Mouse (Mus musculus) cerebellum, adult 9-10 months (tissue): Measurements from ENCODE around the gene Ccdc106.
A peak's percentile ranks its signal among the peaks of the same experiment; 100 is the strongest.
"Not testable (repeated sequence)": the region's sequence is repeated elsewhere in the genome, so short reads cannot be mapped to it uniquely, and the experiment has no call there.

Experiments
- DNase-seq: peaks from one replicate; pipeline ENCODE4 v3.0.0; 2022

The Ccdc106 gene

DNA sequence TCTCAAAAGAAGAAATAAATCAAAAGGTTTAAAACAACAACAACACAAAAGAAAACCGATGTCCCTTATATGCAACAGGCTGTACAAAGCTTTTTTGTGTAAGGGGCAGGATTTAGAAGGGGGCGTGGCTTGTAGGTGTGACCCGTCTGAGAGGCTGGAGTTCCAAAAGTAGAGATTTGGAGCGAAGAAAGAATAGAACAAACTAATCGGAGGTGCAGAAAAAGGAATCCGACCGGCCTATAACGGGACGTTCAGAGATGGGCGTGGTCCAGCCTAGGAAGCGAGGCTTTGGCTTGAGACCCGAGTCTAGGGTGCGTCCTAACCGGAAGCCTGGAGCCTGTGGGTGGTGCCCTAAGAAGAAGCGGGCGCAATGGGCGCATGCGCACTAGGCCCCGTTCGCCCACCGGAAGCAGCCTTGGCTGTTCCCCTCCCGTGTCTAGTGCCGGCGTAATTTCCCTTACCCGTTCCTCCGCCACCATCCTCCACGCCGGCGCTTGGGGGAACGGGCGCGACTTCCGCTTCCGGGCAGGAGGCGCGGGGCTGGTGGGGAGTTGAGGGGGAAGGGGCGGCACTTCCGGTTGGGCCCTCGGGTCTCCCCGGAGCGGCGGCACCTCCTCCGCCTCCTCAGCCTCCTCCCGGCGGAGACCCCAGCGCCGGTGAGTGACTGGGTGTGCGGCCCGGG, at the start of gene Ccdc106, which contains the start of gene Zfp865:
Gene Ccdc106 (plus strand): TSS at position 554 of the 682 bp plus-strand sequence.
Gene Zfp865 (plus strand): TSS at position 377 of the 682 bp plus-strand sequence.
- DNase-seq, result peak; percentile 98

DNA sequence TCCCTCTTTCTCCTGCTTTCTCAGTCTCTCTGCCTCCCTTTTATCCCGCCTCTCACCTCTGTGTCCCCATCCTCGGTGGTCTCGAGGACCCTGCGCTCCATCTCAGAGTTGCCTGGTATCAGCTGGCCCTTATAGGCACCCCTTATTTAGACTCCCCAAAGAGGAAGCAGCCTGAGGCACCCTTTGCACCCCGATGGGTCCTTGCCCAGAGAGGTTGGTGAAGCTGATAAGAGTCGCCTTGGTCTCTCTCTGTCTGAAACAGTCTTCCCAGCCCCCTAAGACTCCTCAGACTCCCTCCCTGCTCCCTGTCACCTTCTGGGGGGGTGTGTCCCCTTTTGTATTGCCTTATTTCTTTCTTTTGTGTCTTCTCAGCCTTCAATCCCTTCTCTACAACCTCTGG, 49.3 kb upstream of the Ccdc106 start, which contains the start of gene Sbk3:
Gene Sbk3 (minus strand): TSS at position 101 of the 400 bp plus-strand sequence.
- no peak for DNase-seq

DNA sequence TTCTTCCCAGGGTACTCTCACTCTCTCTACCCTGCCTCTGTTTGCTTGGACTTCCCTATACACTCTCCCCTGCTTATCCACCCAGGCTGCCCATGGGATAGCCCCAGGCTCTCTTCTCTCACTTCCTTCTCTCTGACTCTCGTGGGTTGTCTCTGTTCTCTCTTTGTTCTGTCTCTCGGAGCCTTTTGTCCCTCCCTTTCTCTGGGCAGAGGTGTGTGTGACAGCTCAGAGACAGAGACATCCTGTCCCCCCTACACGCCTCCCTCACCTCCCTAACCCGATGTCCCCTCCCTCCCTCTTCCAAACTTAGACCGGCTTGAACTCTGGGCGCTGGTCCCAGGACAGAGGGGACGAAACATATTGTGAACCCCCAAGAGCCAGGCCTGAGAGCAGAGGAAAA, 48.6 kb upstream of the Ccdc106 start:
- no peak for DNase-seq

DNA sequence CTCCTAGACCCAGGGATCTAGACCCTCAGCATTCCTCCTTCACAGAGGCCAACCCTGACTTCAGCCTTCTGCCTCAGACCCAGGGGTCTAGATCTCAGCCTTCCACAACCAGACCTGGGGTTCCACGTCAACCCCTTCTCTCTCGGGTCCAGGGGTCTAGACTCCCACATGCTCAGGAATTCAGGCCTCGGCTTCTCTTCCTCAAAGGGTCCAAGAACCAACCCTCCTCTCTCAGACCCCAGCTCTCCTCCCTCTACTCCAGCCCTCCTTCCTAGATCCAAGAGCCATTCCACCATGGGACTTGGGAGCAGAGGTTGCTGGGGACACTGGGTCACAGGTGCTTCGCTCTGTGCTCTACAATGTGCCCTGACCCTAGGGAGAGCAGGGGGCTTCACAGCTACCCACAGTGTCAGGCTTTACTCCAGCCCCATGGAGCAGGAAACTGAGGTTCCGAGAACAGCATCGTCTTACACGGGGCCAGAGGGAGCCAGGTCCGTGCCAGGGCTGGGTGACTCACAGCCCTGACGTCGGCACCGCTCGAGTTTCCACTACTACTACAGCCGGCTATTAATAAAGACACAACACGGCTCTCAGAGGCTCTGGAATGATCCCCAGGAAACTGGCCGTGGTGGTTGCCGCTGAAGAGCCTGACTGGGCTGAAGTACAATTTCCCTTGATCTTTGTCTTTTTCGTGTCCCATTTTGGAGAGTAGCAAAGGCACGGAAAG, 47.9 kb upstream of the Ccdc106 start:
- no peak for DNase-seq

DNA sequence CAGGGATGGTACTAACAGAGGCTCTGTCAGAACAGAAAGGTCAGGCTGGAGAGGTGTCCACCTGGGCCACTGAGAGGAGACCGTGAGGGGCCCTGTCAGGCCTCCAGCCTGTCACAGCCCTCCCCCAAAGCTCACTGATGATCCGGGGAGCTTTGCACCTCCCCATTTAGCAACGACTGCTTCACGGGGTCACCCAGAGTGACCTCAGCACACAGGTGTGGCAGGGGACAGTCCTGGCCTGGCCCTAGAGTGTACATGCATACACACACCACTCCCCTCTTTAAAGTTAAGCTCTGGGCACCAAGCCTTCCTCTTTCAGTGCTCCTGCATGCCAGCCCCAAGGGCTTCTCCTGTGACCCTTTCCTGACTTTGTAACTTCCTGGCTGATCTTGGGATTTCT, 44.9 kb upstream of the Ccdc106 start:
- DNase-seq, result no peak

DNA sequence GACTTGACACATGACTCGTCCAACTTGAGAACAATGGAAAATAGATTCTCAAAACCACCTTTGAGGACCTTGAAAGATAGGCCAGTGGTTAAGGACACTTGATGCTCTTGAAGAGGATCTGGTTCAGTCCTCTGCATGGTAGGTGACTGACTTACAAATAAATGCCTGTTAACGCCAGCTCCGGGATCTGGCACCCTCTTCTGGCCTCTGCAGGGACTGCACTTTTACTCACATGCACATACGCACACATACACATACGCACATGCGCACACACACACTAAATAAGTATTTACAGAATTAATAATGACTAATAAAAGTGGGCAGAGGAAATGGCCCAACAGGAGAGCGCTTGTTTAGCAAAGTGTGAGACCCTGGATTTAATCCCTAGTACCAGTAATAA, 43.5 kb upstream of the Ccdc106 start:
- DNase-seq, result no peak

DNA sequence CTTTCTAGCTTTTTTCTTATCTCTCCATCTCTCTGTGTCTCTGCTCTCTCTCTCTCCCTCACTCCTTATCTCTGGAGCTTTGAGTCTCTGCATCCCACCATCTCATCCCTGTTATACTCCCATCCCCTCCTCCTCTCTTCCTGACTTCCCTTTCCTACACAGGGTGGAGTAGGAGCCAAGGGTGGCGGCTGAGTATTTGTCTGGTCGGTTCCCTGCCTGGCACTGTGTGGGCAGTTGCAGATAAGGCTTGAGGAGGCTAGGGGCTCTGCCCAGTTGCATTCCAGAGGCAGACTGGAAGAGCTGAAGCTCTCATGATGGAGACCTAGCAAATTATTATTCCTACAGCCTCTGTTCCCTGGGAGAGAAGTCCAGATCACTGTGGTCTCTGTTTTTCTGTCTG, 32.1 kb upstream of the Ccdc106 start:
- no peak for DNase-seq

DNA sequence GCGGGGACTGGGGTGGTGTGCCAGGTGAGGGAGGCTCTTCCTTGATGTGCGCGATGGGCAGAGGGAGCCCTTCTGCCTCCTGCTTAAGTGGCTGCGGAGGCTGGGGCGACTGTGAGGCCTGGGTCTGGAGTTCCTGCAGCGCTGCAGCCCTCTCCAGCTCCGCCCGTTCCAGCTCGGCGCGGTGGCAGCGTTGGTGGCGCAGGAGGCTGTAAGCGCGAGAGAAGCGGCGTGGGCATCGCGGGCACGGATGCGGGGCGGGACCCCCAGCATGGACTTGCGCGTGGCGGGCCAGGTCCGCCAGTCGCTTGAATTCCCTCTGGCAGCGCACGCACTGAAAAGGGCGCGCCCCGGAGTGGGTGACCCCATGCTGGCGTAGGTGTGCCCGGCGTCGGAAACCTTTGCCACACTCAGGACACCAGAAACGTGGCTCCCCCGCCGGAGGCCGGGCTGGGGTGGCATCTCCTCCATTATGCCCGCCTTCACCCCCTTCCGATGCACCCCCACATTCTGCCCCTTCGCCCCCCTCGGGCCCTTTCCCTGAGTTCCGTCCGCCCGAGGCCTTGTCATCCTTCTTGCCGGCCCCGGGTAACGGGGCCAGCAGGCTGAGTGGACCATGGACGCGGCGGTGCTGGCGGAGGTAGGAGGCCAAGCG, 26.9 kb upstream of the Ccdc106 start:
- no peak for DNase-seq

DNA sequence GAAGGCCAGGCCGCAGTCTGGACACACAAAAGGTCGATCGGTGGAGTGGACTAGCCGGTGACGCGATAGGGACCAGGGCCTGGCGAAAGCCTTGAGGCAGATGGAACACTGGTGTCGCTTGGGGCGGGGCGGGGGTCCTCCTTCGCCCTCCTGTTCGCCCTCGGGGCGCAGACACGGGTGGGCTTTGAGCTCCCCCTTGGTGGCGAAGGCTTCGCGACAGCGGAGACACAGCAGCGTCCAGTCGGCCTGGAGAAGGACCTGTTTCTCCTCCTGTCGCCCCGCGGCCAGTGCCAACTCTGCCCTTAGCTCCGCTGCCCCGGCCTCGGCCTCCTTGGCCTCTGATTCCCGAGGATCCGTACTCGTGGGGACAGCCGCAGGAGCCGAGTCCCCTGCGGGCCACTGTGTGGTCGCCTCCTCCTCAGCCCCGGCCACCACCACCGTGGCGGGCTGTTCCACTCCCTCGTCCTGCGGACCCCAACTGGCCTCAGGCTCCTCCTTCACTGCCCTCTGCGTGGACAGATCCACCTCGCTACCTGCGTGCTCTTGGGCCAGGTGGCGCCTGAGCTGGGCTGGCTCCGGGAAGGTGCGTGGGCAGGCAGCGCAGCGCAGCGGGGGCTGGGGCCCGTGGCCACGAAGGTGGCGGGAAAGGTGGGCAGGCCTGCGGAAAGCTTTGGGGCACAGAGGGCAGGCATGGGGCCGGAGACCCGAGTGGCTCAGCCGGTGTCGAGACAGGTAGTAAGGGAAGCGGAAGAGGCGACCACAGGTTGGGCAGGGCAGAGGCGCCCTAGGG, 26.2 kb upstream of the Ccdc106 start:
- no peak for DNase-seq

DNA sequence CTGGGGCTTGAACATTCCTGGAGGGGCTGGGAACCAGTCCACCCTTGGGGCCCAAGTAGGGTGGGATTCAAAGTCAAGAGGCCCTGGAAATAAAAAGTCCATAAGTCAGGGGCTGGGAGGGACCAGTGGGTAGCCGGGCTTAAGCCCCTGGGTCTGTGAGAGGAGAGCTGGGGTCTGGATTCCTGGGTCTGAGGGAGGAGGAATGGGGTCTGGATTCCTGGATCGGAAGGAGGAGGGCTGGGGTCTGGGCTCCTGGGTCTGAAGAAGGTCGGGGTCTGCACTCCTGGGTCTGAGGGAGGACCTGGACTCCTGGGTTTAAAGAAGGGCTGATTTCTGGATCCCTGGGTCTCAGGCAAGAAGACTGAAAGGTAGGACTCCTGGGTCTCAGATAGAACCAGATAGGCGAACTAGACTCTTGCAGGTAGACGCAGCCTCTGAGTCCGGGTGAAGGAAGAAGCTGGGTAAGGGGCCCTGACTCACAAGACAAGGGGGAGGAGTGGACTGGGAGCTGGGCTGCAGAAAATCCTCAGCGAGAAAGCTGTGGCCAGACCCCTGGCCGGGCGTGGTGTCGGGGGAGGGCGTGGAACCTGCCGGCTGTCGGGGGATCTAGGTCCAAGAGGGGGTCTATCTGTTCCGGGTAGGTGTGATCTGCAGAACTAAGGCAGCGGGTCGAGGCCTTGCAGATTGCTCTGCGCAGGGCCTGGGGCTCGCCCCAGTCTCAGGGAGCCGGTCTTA, 24.9 kb upstream of the Ccdc106 start:
- DNase-seq, result no peak

DNA sequence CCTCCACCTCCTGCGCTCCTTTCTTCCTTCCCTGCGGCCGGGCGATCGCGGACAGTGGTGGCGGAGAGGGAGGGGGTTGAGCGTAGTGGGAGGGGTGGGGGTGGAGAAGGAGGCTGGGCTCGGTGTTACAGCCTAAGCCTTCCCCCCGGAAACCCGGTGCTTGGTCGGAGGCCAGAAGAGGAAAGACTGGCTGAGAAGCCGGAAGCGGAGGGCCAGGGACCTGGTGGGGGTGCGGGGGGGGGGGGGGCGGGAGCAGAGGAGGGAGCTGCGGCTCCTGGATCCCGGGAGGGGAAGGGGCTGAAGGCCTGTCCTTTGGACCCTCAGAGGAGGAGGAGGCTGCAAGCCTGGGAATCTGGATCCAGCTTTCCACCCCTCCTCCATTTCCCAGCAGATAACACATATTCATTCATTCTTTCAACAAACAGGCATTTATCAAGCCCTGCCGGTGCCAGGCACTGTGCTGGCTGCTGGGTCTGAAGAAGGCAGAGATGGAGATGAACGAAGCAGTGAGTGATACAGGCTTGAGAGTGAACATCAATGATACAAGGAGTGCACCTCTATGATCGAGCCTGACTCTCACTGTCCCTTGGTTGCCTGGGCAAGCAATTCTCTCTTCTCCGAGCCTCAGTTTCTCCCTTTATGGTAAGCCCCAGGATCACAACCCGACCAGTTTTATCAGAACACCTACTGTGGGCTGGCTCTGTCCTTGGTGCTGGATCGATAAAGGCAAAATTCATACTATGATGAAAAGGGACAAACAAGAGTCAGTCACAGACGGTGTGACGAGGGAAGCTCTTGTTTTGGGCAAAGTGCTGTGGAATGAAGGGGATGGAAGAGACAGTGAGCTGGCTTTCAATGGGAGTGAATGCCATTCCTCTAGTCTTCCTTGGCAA, 24.1 kb upstream of the Ccdc106 start, which contains the start of gene Zfp579:
Gene Zfp579 (minus strand): TSS at position 156 of the 893 bp plus-strand sequence.
- peak; percentile 95 for DNase-seq

DNA sequence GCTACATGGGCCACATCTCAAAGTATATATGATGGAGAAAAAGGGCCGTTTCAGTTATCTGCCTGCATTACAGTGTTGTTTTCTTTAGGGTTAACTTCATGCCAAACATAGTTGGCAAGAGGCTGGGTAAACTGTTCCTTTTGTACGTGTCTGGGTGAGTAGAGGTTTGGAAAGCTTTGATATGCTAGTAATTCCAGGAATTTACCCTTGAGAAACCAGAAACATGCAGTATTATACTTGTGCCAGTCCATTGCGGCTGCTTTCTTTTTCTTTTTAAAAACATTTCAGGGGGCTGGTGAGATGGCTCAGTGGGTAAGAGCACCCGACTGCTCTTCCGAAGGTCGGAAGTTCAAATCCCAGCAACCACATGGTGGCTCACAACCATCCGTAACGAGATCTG, 23.4 kb upstream of the Ccdc106 start:
- DNase-seq, result no peak

DNA sequence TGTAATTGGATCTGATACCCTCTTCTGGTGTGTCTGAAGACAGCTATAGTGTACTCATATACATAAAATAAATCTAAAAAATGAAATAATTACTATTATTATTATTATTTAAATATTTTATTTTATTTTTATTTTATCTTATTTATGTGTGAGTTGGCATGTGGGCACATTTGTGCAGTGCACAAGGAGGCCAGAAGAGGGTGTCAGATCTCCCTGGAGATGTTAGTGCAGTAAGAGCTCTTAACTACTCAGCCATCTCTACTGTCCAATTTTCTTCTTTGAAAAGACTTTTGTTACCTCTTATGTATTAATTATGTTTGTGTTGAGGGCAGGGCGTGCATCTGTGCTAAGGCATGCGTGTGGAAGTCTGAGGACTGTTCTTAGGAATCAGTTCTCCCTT, 20.5 kb upstream of the Ccdc106 start:
- no peak for DNase-seq

DNA sequence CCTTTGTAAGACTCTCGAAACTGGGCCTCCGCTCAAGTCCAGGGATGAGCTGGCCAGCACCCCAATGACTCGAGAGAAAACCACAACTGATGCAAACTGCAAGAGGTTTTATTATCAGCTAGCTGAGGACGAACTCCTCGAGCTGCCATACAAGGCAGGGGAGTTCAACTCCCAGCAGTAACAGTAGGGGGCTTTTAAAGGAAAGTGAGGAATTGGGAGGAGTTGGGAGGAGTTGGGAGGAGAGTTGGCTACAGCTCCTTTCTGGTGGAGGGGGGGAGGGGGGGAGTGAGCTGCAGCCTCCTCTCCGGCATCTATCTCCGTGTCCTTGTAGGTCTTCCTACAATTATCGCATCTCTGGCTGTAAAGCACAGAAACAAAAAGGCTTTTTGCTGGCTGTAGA, 17.5 kb upstream of the Ccdc106 start:
- DNase-seq, result not testable (repeated sequence)

DNA sequence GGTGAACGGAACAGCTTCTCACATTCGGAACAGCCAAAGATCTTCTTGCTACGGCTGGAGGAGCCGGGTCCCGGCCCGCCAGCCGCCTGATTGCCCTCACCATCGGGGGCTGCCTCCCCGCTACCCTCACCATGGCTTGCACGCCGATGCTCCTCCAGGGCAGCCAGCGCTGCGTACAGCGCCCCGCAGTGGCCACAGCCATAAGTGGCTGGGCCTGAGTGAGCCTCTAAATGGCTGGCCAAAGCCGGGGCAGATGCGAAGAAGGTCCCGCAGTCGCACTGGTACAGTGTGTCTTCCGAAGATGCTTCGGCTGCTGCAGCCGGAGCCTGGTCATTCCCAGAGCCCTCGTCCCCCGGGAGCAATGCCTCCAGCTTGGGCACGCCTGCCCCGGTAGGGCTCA, 12.1 kb upstream of the Ccdc106 start:
- DNase-seq, result no peak

DNA sequence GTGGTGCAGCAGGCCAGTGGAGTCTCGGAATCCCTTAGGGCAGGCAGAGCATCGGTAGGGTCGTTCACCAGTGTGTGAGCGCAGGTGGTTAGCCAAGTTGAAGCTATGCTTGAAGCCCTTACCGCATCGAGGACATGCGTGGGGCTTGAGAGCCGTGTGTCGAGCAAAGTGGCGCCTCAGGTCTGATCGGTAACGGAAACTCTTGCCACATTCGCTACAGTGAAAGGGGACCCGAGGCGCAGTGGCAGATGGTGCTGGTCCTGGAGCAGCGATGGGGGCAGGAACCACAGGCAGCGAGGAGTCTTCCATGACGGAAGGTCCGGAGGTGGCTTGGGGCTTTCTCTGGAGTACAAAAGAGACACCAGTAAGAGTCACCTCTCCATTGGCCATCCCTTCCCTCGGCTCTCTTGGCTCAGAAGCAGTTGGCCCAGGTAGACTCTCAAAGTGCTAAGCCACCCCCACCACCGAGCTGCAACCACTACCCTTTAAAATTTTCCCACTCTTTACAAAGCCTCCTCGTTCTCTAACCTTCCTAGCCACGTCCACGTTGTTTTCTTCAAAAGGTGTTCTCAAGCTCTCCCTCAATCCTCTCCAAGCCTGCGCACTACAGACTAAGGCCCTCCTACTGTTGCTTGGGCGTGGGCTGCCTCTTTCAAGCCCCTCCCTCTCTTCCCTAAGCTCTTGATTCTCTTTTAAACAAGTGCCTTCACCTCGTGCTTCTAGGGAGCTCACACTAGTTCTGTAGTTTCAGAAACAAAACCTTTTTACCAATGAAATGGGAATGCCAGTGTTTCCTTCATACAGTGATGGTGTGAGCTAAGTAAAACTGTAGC, 7.5 kb upstream of the Ccdc106 start:
- DNase-seq, result no peak

DNA sequence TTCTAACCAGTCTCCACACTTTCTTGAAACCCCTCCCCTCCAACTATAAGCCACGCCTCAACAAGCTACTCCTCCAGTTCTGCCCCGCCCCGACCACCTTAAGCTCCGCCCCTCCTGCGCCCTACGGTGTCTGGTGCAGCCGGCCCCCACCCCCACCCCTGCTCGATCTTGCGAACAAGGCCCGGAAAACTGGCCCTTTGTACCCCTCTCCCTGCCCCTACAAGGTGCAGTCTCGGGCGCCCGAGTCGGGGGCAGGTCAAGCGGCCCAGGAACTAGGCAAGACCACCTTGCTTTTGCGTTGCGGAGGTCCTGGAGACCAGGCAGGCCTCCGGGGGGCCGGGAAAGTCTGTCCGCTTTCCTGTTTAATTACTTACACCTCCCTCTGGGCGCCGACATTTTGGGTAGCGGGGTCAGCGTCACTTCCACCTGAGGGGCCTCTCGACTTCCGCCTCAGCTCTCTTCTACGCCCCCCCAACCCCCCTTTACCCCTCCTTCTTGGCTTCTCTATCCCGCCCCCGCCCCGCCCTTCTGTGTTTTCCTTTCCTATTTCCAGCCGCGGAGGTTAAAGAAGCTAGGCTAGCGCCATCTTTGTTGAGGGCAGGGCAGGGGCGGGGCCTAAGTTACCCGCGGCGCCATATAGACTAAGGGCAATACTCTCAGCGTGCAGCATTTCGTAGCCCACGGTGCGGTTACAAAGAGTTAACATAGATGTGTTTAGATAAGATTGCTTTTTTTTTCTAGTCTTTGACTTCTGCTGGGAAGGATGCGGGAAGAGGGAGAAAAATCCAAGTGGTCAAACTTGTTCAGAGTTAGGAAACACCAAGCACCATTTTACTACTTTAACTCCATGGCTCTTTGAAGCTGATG, 5.9 kb upstream of the Ccdc106 start, which contains the start of the genes Zfp524 and Fiz1:
Gene Zfp524 (plus strand): TSS at position 165 of the 867 bp plus-strand sequence.
Gene Fiz1 (minus strand): TSS at position 447 of the 867 bp plus-strand sequence.
- peak; percentile 98 for DNase-seq

DNA sequence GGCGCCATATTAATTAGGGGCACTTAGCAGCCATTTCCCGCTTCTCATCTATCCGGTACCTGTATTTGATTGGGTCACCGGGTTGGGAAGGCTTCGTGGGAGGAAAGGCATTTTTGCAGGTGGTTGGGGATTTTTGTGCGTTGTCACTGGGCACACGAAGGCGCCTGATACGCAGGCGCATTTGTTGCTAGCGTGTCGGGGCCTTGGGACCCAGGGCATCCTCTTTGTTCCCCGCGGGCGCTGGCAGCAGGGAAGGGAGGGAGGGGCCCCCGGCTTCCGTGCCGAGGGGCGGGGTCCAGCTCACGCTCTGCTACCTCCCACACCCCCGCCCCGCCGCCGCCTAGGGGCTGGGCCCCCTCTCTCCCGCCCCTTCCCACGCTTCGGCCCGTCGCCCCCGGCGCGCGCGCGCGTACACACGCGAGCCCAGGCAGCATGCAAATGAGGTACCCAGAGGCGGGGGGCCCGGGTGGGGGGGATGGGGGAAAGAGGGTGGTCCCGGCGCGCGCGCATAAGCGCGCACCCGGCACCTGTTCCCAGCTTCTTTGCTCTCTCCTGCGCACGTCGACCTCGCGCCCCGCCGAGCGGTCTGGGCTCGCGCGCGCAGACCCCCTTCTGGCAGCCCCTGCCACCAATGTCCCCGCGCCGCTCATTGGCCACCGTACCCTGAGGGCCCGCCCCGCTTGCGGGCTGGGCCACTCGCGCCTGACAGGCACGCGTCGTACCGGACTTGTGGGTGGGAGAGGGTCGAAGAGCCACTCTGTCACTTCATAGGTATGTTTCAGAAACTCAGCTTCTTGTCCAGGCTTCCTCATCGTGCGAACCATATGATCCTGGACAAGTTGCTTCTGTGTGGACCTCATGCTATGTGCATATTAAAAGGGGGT, 5.0 kb upstream of the Ccdc106 start, which contains the start of gene Gm44973:
Gene Gm44973 (plus strand): TSS at position 379 of the 884 bp plus-strand sequence.
- peak; percentile 96 for DNase-seq
